Mouse (Mus musculus): ENCODE measurements around the gene Terb2. TPM values are rescaled to one million over a fixed set of nuclear protein-coding genes. Genes with fewer than 3 reads are reported as not detected.

Gene Terb2
- total and polyA plus RNA-seq, 3 experiments = not detected

GRCm38 (mm10) chr2:122154479-122154878 is 31.6 kb upstream of the Terb2 start:
- Histone ChIP-seq H3K4me1 (ENCODE audit: control insufficient read depth in 1 of 2, insufficient read depth in 2 of 2, low read length in 2 of 2) (peaks cover 8 to 16% of the 10 kb centered on the region in 2 experiments), H3K79me2 (ENCODE audit: control insufficient read depth, insufficient read depth, low read length, poor library complexity) (peaks cover 16% of the 10 kb centered on the region), H3K9me3 (replicated peaks; ENCODE audit: insufficient read depth, low read length) (no peaks in the 10 kb centered on the region), H3K27ac (ENCODE audit: control insufficient read depth, low read depth, low read length) (no peak overlapping the region), H3K36me3 (ENCODE audit: control insufficient read depth in 1 of 2, insufficient read depth in 2 of 2, low read length in 2 of 2) (peaks cover 3 to 22% of the 10 kb centered on the region in 2 experiments; a peak in 3 of 4 replicates), H3K4me3 (ENCODE audit: control insufficient read depth in 1 of 2, insufficient read depth in 1 of 2, low read depth in 2 of 2, low read length in 2 of 2) (no peak overlapping the region), H3K27me3 (ENCODE audit: control insufficient read depth in 1 of 2, insufficient read depth in 2 of 2, low read length in 2 of 2) (no peaks in the 10 kb centered on the region), H3K9ac (ENCODE audit: control insufficient read depth, low read depth, low read length, poor library complexity, severe bottlenecking) (no peak overlapping the region)
- no peak for DNase-seq (ENCODE audit: low read depth, low spot score)
- no peak for TF ChIP-seq USF2 (IDR thresholded peaks at IDR 0.05; ENCODE audit: borderline replicate concordance in 1 of 2, insufficient read depth in 1 of 2, low read depth in 1 of 2, low read length in 2 of 2)

- TF ChIP-seq TAL1 (IDR thresholded peaks at IDR 0.05; ENCODE audit: low read length) (no peak), NRF1 (IDR thresholded peaks at IDR 0.05; ENCODE audit: insufficient read depth, low read depth, low read length, poor library complexity, severe bottlenecking) (no peak), POLR2AphosphoS2 (IDR thresholded peaks at IDR 0.05; ENCODE audit: low read length) (no peak), POLR2AphosphoS5 (IDR thresholded peaks at IDR 0.05; ENCODE audit: borderline replicate concordance, low read depth, low read length) (no peak), HCFC1 (IDR thresholded peaks at IDR 0.05; ENCODE audit: low read depth, low read length) (no peak), USF1 (IDR thresholded peaks at IDR 0.05; ENCODE audit: low read depth, low read length) (no peak), ZKSCAN1 (IDR thresholded peaks at IDR 0.05; ENCODE audit: low read depth, low read length) (no peak), CTCF (IDR thresholded peaks at IDR 0.05 in 2 of 3, conservative IDR thresholded peaks at IDR 0.05 in 1 of 3; ENCODE audit: control insufficient read depth in 1 of 3, insufficient read depth in 1 of 3, low read depth in 2 of 3, low read length in 3 of 3, poor library complexity in 1 of 3, severe bottlenecking in 1 of 3) (no peak), JUND (IDR thresholded peaks at IDR 0.05; ENCODE audit: low read depth, low read length) (no peak), E2F4 (IDR thresholded peaks at IDR 0.05; ENCODE audit: borderline replicate concordance, low read depth, low read length) (no peak), ELF1 (IDR thresholded peaks at IDR 0.05; ENCODE audit: low read depth, low read length) (no peak), GABPA (IDR thresholded peaks at IDR 0.05; ENCODE audit: low read depth, low read length) (no peak), SIN3A (IDR thresholded peaks at IDR 0.05; ENCODE audit: low read length) (no peak), NELFE (IDR thresholded peaks at IDR 0.05; ENCODE audit: low read depth, low read length) (no peak), MYC (IDR thresholded peaks at IDR 0.05; ENCODE audit: low read depth, low read length) (no peak), BHLHE40 (IDR thresholded peaks at IDR 0.05; ENCODE audit: borderline replicate concordance, low read depth, low read length) (no peak), MAX (IDR thresholded peaks at IDR 0.05; ENCODE audit: low read length) (no peak)
- Histone ChIP-seq H3K4me3 (ENCODE audit: control insufficient read depth in 1 of 2, insufficient read depth in 1 of 2, low read depth in 2 of 2, low read length in 2 of 2) (no peak overlapping the region), H3K27ac (ENCODE audit: control insufficient read depth, low read depth, low read length) (no peak overlapping the region), H3K9ac (ENCODE audit: control insufficient read depth, low read depth, low read length, poor library complexity, severe bottlenecking) (no peak overlapping the region), H3K9me3 (replicated peaks; ENCODE audit: insufficient read depth, low read length) (no peaks in the 10 kb centered on the region), H3K36me3 (ENCODE audit: control insufficient read depth in 1 of 2, insufficient read depth in 2 of 2, low read length in 2 of 2) (peaks cover 3 to 15% of the 10 kb centered on the region in 2 experiments; a peak in 3 of 4 replicates), H3K27me3 (ENCODE audit: control insufficient read depth in 1 of 2, insufficient read depth in 2 of 2, low read length in 2 of 2) (no peaks in the 10 kb centered on the region), H3K79me2 (ENCODE audit: control insufficient read depth, insufficient read depth, low read length, poor library complexity) (peaks cover 8% of the 10 kb centered on the region), H3K4me1 (ENCODE audit: control insufficient read depth in 1 of 2, insufficient read depth in 2 of 2, low read length in 2 of 2) (peaks cover 8 to 16% of the 10 kb centered on the region in 2 experiments)
- no peak for DNase-seq (ENCODE audit: low read depth, low spot score)
These were observed 30.8 kb upstream of the Terb2 start for GRCm38 (mm10) chr2:122155292-122155691.

All from MEL (cell line).